Mouse (Mus musculus) thymus, adult 2 months (tissue): Measurements from ENCODE around the gene Uqcc3.

ENCODE experiments used
- CTCF ChIP-seq: fragments of 200-500 bp; IDR thresholded peaks from 2 replicates; pipeline ENCODE4 v1.5.1; 2012; ENCODE audit warnings: mild to moderate bottlenecking, control low read depth, low read length, moderate library complexity, borderline replicate concordance; ENCODE audit not compliant: control insufficient read depth, poor library complexity, insufficient read depth; ENCODE audit errors: extremely low read depth
- POLR2A ChIP-seq: fragments of 200-500 bp; IDR thresholded peaks from 2 replicates; pipeline ENCODE4 v1.6.1; 2012; ENCODE audit warnings: mild to moderate bottlenecking, low read length, control low read depth, moderate library complexity; ENCODE audit not compliant: control insufficient read depth, poor library complexity, insufficient read depth; ENCODE audit errors: extremely low read depth

DNA sequence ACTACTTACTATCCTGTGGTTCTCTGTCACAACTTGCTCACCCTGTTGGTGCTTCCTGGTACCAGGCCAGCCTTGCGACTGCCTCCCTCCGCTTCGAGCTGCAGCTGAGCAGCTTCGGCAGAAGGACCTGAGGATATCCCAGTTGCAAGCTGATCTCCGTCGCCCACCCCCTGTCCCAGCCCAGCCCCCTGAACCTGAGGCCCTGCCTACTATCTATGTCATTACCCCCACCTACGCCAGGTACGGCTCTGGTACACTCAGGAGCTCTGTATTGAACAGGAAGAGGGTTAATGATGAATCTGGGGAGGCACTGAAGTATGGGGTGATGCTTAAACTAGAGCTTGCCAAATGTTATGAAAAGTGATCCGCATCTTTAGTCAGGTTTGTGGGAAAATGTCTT lies 41.0 kb upstream of the Uqcc3 start:
- TF ChIP-seq POLR2A (no peak), CTCF (no peak)
